Mouse (Mus musculus) cerebellum, adult 8-10 months (tissue): ENCODE measurements around the gene Man1c1.

ENCODE experiments used
- DNase-seq: peaks from one replicate; pipeline ENCODE4 v3.0.0; 2022

Man1c1 gene

GRCm38 (mm10) chr4:134723251-134723650, 19.2 kb upstream of the Man1c1 start:
- no peak for DNase-seq

- DNase-seq, result no peak
These were observed 17.0 kb upstream of the Man1c1 start for GRCm38 (mm10) chr4:134721076-134721475.

- no peak for DNase-seq
These were observed 16.3 kb upstream of the Man1c1 start for GRCm38 (mm10) chr4:134720371-134720770.

GRCm38 (mm10) chr4:134719489-134719888, 15.4 kb upstream of the Man1c1 start:
- no peak for DNase-seq

- DNase-seq, result peak; percentile 82
These were observed 9.8 kb upstream of the Man1c1 start for GRCm38 (mm10) chr4:134713937-134714336.

GRCm38 (mm10) chr4:134705311-134705710, 1.2 kb upstream of the Man1c1 start:
- no peak for DNase-seq

GRCm38 (mm10) chr4:134704590-134704989, 500 bp upstream of the Man1c1 start:
- no peak for DNase-seq

GRCm38 (mm10) chr4:134702981-134703834, 882 bp downstream of the Man1c1 start:
- peak; percentile 64 for DNase-seq

GRCm38 (mm10) chr4:134701934-134702333, 2.2 kb downstream of the Man1c1 start:
- peak; percentile 84 for DNase-seq

GRCm38 (mm10) chr4:134700911-134701310, 3.2 kb downstream of the Man1c1 start:
- DNase-seq, result no peak

- no peak for DNase-seq
These were observed 10.7 kb downstream of the Man1c1 start for GRCm38 (mm10) chr4:134693202-134693940.

- DNase-seq, result no peak
These were observed 11.7 kb downstream of the Man1c1 start for GRCm38 (mm10) chr4:134692388-134692787.

- no peak for DNase-seq
These were observed 17.9 kb downstream of the Man1c1 start for GRCm38 (mm10) chr4:134686022-134686661.

GRCm38 (mm10) chr4:134684637-134685338, 19.3 kb downstream of the Man1c1 start:
- DNase-seq, result no peak

- no peak for DNase-seq
These were observed 20.2 kb downstream of the Man1c1 start for GRCm38 (mm10) chr4:134683892-134684291.

GRCm38 (mm10) chr4:134683008-134683407, 21.1 kb downstream of the Man1c1 start:
- peak; percentile 54 for DNase-seq

- DNase-seq, result no peak
These were observed 21.7 kb downstream of the Man1c1 start for GRCm38 (mm10) chr4:134682423-134682822.

- DNase-seq, result no peak
These were observed 22.3 kb downstream of the Man1c1 start for GRCm38 (mm10) chr4:134681819-134682218.

GRCm38 (mm10) chr4:134677556-134678508, 26.3 kb downstream of the Man1c1 start:
- DNase-seq, result peak; percentile 88

- DNase-seq, result no peak
These were observed 28.3 kb downstream of the Man1c1 start for GRCm38 (mm10) chr4:134675800-134676199.

GRCm38 (mm10) chr4:134674970-134675369, 29.1 kb downstream of the Man1c1 start:
- DNase-seq, result peak; percentile 52
